Mouse (Mus musculus): ENCODE measurements around the gene Get4.
A peak's percentile ranks its signal among the peaks of the same experiment; 100 is the strongest.

Get4 gene

DNA sequence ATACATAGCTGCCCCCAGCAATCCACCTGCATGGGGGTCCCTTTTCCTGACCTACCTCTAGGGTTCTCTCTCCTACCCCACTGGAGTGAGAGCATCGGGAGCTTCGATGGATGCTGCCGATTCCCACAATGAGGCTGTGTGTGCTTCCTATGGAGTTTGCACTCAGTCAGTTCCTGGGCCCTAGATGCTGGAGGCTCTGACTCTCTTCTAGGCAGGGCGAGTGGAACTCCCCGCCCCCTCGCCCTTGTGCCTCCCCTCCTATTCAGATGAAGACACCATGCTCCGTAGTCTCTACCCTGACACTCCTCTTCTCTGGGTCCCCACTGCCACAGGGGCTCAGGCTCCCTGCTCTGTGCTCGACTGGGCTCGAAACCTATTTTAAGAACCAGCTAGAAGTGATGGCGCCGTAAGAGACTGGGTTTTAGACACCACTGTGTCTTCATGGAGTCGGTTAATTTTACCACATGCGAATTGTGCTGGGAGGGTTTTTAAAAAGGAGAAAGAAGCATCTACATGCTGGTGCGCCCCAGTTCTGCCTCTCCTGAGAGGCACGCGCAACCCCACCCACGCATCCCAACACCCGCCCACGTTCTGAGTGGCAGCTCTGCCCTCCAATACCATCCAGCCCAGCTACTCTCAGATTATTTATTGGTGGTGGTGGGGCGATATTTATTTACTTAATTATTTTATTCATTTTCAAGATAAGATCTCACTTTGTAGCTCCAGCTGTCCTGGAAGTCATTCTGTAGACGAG, 65.8 kb downstream of the Get4 start:
- peak; percentile 71 to 77 for DNase-seq (ENCODE audit: low spot score in 2 of 2)
